Mouse (Mus musculus): ENCODE data around the gene Ntng2. TPM values are rescaled to one million over a fixed set of nuclear protein-coding genes. Genes with fewer than 3 reads are reported as not detected.

Gene Ntng2
- polyA plus RNA-seq, 1 experiment from 2014 or later, result 0.55 TPM

DNA sequence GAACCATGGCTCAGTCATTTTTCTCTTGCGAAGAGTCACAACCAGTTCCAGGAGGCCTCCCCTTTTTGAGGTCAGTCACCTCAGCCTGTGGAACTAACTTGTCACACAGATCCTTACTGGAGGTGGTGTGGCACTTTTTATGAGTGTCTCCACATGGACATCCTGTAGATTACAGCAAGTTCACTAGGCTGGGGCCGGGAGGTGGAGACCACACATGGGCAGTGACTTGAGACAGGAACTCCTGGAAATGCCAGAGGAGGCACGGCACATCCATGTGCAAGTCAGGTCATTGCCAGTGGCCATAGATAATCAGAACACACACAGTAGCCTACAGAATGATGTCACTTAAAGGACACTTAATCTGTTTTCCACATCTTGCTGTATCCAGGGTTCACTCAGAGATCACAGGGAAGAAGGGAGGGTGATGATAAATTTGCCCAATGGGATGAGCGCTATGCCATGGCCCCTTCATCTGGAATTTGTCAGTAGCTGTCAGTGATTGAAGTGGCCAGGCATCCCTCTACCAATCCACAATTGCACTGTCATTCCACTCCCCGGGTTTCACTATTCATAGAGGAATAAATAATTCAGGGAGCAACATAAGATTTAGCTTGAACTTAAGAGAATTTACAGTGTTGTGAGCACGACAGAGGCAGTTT is 69.4 kb downstream of the Ntng2 start:
- Histone ChIP-seq H3K9me3 (no peaks in the 10 kb centered on the region), H3K4me3 (replicated peaks) (no peak overlapping the region)
- 57% methylated on average over 6 of the region's 6 CpGs for WGBS

GRCm38 (mm10) chr2:29181111-29181510 is 71.7 kb downstream of the Ntng2 start:
- 85% methylated on average over 2 of the region's 2 CpGs for WGBS
- H3K4me2 ChIP-seq, result no peak overlapping the region
- H3K9ac ChIP-seq (replicated peaks), result no peak overlapping the region
- H3K4me3 ChIP-seq (replicated peaks), result no peak overlapping the region
- H3K36me3 ChIP-seq, result peaks cover 61% of the 10 kb centered on the region
- ATAC-seq (ENCODE audit: insufficient number of reproducible peaks, insufficient read depth, low FRiP score, low TSS enrichment, low read depth), result no peak
- H3K27me3 ChIP-seq, result no peaks in the 10 kb centered on the region
- H3K27ac ChIP-seq, result no peak overlapping the region
- H3K4me1 ChIP-seq (replicated peaks), result no peaks in the 10 kb centered on the region
- H3K9me3 ChIP-seq, result no peaks in the 10 kb centered on the region

More for the DNA sequence above, 69.4 kb downstream of the Ntng2 start:
- Histone ChIP-seq H3K27me3 (no peaks in the 10 kb centered on the region), H3K27ac (no peak overlapping the region), H3K4me1 (replicated peaks) (no peaks in the 10 kb centered on the region), H3K4me2 (no peak overlapping the region), H3K36me3 (peaks cover 38% of the 10 kb centered on the region), H3K9ac (replicated peaks) (no peak overlapping the region)
- ATAC-seq (ENCODE audit: insufficient number of reproducible peaks, insufficient read depth, low FRiP score, low TSS enrichment, low read depth), result no peak

- H3K4me2 ChIP-seq, result no peak overlapping the region
- peaks cover 72% of the 10 kb centered on the region for H3K36me3 ChIP-seq
- H3K27ac ChIP-seq, result no peak overlapping the region
- WGBS, result 92% methylated on average over 4 of the region's 4 CpGs
- H3K9me3 ChIP-seq, result no peaks in the 10 kb centered on the region
- H3K27me3 ChIP-seq, result no peaks in the 10 kb centered on the region
- H3K9ac ChIP-seq (replicated peaks), result no peak overlapping the region
- H3K4me3 ChIP-seq (replicated peaks), result no peak overlapping the region
- ATAC-seq (ENCODE audit: insufficient number of reproducible peaks, insufficient read depth, low FRiP score, low TSS enrichment, low read depth), result no peak
- no peaks in the 10 kb centered on the region for H3K4me1 ChIP-seq (replicated peaks)
Observed at GRCm38 (mm10) chr2:29179810-29180209, 73.0 kb downstream of the Ntng2 start.

GRCm38 (mm10) chr2:29174887-29175286 is 77.9 kb downstream of the Ntng2 start:
- no peak for ATAC-seq (ENCODE audit: insufficient number of reproducible peaks, insufficient read depth, low FRiP score, low TSS enrichment, low read depth)
- no peaks in the 10 kb centered on the region for H3K27me3 ChIP-seq

DNA sequence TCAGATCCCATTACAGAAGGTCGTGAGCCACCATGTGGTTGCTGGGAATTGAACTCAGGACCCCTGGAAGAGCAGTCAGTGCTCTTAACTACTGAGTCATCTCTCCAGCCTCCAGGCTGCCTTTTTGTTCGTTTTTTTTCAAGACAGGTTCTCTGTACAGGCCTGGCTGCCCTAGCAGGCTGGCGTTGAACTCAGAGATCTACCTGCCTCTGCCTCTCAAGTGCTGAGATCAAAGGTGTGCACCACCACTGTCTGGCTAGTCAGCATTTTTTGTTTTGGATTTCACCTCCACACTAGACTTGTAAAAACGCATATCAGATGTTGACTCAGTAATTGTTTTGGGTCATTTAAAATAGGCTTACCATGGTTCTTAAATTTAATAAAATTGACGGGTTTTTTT is 84.7 kb downstream of the Ntng2 start:
- H3K4me2 ChIP-seq, result no peak overlapping the region
- ATAC-seq (ENCODE audit: insufficient number of reproducible peaks, insufficient read depth, low FRiP score, low TSS enrichment, low read depth), result no peak
- H3K4me1 ChIP-seq (replicated peaks), result no peaks in the 10 kb centered on the region
- no peaks in the 10 kb centered on the region for H3K27me3 ChIP-seq
- no peak overlapping the region for H3K4me3 ChIP-seq (replicated peaks)
- H3K36me3 ChIP-seq, result peaks cover 77% of the 10 kb centered on the region
- no peak overlapping the region for H3K27ac ChIP-seq
- H3K9ac ChIP-seq (replicated peaks), result no peak overlapping the region
- WGBS, result 88% methylated on average over 5 of the region's 5 CpGs
- H3K9me3 ChIP-seq, result no peaks in the 10 kb centered on the region

More at GRCm38 (mm10) chr2:29174887-29175286, 77.9 kb downstream of the Ntng2 start:
- H3K4me1 ChIP-seq (replicated peaks), result no peaks in the 10 kb centered on the region
- H3K9me3 ChIP-seq, result no peaks in the 10 kb centered on the region
- WGBS, result 87% methylated on average over 3 of the region's 3 CpGs
- H3K36me3 ChIP-seq, result peaks cover 86% of the 10 kb centered on the region
- H3K9ac ChIP-seq (replicated peaks), result no peak overlapping the region
- no peak overlapping the region for H3K4me3 ChIP-seq (replicated peaks)
- H3K27ac ChIP-seq, result no peak overlapping the region
- no peak overlapping the region for H3K4me2 ChIP-seq

GRCm38 (mm10) chr2:29151941-29152340 is 100.9 kb downstream of the Ntng2 start:
- WGBS, result 90% methylated on average over 2 of the region's 2 CpGs
- no peak overlapping the region for H3K4me2 ChIP-seq
- H3K27me3 ChIP-seq, result no peaks in the 10 kb centered on the region
- H3K9ac ChIP-seq (replicated peaks), result no peak overlapping the region
- no peaks in the 10 kb centered on the region for H3K9me3 ChIP-seq
- no peaks in the 10 kb centered on the region for H3K4me1 ChIP-seq (replicated peaks)
- H3K27ac ChIP-seq, result no peak overlapping the region
- ATAC-seq (ENCODE audit: insufficient number of reproducible peaks, insufficient read depth, low FRiP score, low TSS enrichment, low read depth), result no peak
- H3K36me3 ChIP-seq, result peaks cover 90% of the 10 kb centered on the region
- no peak overlapping the region for H3K4me3 ChIP-seq (replicated peaks)

Other genes starting within 250 kb of the Ntng2 start
- gene Cfap77, start 197.9 kb downstream of the Ntng2 start, polyA plus RNA-seq (2016; fragmentation: Nextera tagmentation; extraction: Ambion mirVana), result 0.41 and 0.46 TPM in 2 replicates
- gene Ttf1, start 192.7 kb downstream of the Ntng2 start, polyA plus RNA-seq (2016; fragmentation: Nextera tagmentation; extraction: Ambion mirVana), result 12.9 and 13.7 TPM in 2 replicates
- gene Setx, start 128.8 kb downstream of the Ntng2 start, polyA plus RNA-seq (2016; fragmentation: Nextera tagmentation; extraction: Ambion mirVana), result 14.8 and 17.1 TPM in 2 replicates
- gene Med27, start 93.8 kb upstream of the Ntng2 start, polyA plus RNA-seq (2016; fragmentation: Nextera tagmentation; extraction: Ambion mirVana), result 48.4 and 54.6 TPM in 2 replicates

All from limb, embryonic 12.5 days (tissue).